Mouse (Mus musculus) stomach, embryonic 16.5 days (tissue): ENCODE results near the gene Csdc2. TPM values are rescaled to one million over a fixed set of nuclear protein-coding genes. Genes with fewer than 3 reads are reported as not detected.

ENCODE experiments used
- ATAC-seq: fragments of 200-750 bp; cut with Nextera tagmentation; 2 replicates; pipeline ENCODE4 v1.8.0; 2017; ENCODE audit warnings: moderate number of reproducible peaks, moderate TSS enrichment; ENCODE audit not compliant: insufficient read depth, low FRiP score
- H3K27ac ChIP-seq: fragments of 300-500 bp; sonication (generic); 2 replicates; pipeline ENCODE4 v1.5.1; 2014; ENCODE audit warnings: low read length
- H3K27me3 ChIP-seq: fragments of 300-500 bp; sonication (generic); 2 replicates; pipeline ENCODE4 v1.6.1; 2014; ENCODE audit warnings: low read length, control low read depth, mixed read lengths; ENCODE audit not compliant: control insufficient read depth, insufficient read depth
- H3K36me3 ChIP-seq: fragments of 300-500 bp; sonication (generic); 2 replicates; pipeline ENCODE4 v1.6.1; 2014; ENCODE audit warnings: low read length; ENCODE audit not compliant: control insufficient read depth, insufficient read depth
- H3K4me1 ChIP-seq: fragments of 300-500 bp; sonication (generic); 2 replicates; pipeline ENCODE4 v1.6.1; 2014; ENCODE audit warnings: low read length, control low read depth, mixed read lengths; ENCODE audit not compliant: control insufficient read depth, insufficient read depth
- H3K4me2 ChIP-seq: fragments of 300-500 bp; sonication (generic); 2 replicates; pipeline ENCODE4 v1.6.1; 2014; ENCODE audit warnings: low read depth, low read length, mixed read lengths
- H3K4me3 ChIP-seq: fragments of 300-500 bp; sonication (generic); replicated peaks from 2 replicates; pipeline ENCODE4 v1.5.1; 2014; ENCODE audit warnings: mild to moderate bottlenecking, low read length
- H3K9ac ChIP-seq: fragments of 300-500 bp; sonication (generic); 2 replicates; pipeline ENCODE4 v1.6.1; 2014; ENCODE audit warnings: low read length
- H3K9me3 ChIP-seq: fragments of 300-500 bp; sonication (generic); replicated peaks from 2 replicates; pipeline ENCODE4 v1.6.1; 2016; ENCODE audit warnings: low read length, control low read depth; ENCODE audit not compliant: control insufficient read depth
- WGBS: fragments of 180-500 bp; shearing (Covaris S2); extraction: QIAGEN DNeasy Blood & Tissue Kit; methylation state at CpG from one replicate; pipeline ENCODE4 v1.1.7; 2014; 5-methylcytosine and 5-hydroxymethylcytosine counted together
- polyA plus RNA-seq: library from polyadenylated mRNA; unstranded; fragments of >200 nt; fragmentation: Nextera tagmentation; extraction: Ambion mirVana; gene quantifications from 2 replicates; pipeline ENCODE4 v1.2.1, GENCODE M21; 2015

Csdc2 gene
- polyA plus RNA-seq: 17.1 and 18.2 TPM in 2 replicates

DNA sequence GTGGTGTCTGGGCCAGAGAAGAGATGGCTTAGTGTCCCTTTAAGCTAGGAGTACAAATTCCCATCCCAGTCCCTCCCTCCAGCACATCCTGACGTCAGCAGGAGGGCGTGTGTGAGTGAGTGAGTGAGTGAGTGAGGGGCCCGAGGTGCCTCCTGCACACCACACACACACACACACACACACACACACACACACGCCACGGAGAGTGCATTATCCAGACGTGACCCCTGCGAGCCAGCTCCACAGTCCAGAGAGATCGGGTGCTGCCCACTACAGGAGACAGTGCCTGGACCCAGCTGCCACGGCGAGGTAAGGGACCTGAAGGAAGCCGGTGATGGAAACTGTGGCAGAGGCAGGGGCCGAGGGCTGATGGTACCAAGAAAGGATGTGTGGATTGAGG is at the start of gene Csdc2:
Csdc2 (plus strand) TSS at position 81 of the 400 bp plus-strand sequence.
- Histone ChIP-seq H3K36me3 (no peaks in the 10 kb centered on the region), H3K27me3 (peaks cover 4% of the 10 kb centered on the region; the same call in 1 of the 2 replicates), H3K4me1 (peaks cover 28% of the 10 kb centered on the region), H3K9ac (peak within 1 kb of the TSS; percentile 63), H3K4me2 (peak within 1 kb of the TSS; percentile 53), H3K4me3 (peak within 1 kb of the TSS; percentile 55), H3K9me3 (no peaks in the 10 kb centered on the region), H3K27ac (peak within 1 kb of the TSS; percentile 78)
- 2% methylated on average over 12 of the region's 12 CpGs for WGBS
- ATAC-seq: peak; percentile 68

DNA sequence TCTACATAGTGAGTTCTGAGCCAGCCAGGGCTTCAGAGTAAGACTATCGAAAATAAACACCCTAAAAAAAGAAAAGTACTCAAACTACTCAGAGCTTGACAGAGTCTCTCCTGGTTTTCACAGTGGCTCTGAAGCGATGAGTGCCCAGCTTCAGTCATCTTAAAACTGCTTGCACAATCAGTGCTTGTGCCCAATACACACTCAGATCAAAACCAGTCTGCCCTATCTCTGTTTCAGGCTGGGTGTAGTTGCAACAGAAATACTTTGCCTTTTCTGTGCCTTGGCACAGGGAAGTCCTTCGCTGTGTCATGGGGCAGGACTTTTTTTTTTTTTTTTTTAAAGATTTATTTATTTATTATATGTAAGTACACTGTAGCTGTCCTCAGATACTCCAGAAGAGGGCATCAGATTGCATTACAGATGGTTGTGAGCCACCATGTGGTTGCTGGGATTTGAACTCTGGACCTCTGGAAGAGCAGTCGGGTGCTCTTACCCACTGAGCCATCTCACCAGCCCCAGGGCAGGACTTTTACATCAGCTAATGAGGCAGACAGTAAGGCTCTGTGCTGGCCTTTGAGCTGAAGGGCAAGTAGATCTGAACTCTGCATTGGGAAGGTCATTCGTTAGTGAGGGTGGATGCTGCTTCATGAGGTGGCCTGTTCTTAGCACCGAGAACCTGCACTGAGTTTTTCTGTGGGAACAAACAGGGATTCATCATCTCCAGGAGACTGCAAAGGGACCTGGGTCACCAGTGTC is 49.6 kb upstream of the Csdc2 start:
- no peak overlapping the region for H3K4me3 ChIP-seq
- H3K4me1 ChIP-seq: no peaks in the 10 kb centered on the region
- H3K9me3 ChIP-seq: no peaks in the 10 kb centered on the region
- no peaks in the 10 kb centered on the region for H3K27me3 ChIP-seq
- no peak for ATAC-seq
- 89% methylated on average over 6 of the region's 6 CpGs for WGBS
- H3K27ac ChIP-seq: no peak overlapping the region
- H3K9ac ChIP-seq: no peak overlapping the region
- peaks cover 13% of the 10 kb centered on the region; the same call in 1 of the 2 replicates for H3K36me3 ChIP-seq
- no peak overlapping the region for H3K4me2 ChIP-seq

DNA sequence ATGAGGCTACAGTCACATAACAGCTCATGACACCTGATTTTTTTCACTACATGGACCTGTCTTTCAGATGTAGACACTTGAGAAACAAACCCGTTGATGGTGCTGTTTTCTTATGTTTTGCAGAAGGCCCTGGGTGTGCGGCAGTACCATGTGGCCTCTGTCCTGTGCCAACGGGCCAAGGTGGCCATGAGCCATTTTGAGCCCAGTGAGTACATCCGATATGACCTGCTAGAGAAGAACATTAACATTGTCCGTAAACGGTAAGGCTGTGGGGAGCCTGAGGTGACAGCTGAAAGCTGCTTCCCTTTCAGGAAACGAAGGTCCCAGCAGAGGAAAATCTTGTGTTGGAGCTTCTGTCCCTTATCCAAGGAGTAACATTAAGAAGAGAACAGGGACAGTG is 47.4 kb upstream of the Csdc2 start:
- no peaks in the 10 kb centered on the region for H3K4me1 ChIP-seq
- H3K27me3 ChIP-seq: no peaks in the 10 kb centered on the region
- no peak overlapping the region for H3K4me3 ChIP-seq
- no peak overlapping the region for H3K9ac ChIP-seq
- WGBS: 93% methylated on average over 7 of the region's 7 CpGs
- no peak for ATAC-seq
- H3K36me3 ChIP-seq: peaks cover 16% of the 10 kb centered on the region; the same call in 1 of the 2 replicates
- no peak overlapping the region for H3K4me2 ChIP-seq
- no peak overlapping the region for H3K27ac ChIP-seq
- H3K9me3 ChIP-seq: no peaks in the 10 kb centered on the region

DNA sequence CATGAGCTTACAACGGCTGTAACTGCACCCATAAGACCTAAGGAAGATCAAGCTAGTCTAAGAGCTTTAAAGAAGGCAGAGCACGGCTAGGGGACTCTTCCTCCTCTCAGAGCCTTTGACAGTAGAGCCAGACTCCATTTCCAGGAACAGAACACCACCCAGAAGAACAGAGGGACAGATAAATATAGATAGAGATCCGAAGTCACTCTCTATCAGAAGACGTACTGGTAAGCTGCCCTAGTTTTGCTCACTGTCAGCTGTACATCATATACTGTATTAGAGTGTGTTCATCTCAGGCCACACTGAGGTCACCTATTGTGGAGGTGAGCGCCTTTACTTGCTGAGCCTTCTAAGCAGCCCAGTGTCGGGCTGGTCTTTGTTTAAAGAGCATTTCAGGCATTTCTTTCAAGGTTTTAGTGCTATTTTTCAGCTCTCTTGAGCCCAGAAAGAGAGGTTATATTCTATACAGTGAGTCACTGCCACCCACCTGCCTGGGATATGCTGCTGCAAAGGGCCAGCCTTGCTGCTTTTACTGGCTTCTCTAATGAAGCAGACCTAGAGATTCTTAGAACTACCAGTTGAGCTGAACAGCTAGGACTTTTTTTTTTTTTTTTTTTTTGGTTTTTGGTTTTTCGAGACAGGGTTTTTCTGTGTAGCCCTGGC is 45.3 kb upstream of the Csdc2 start:
- Histone ChIP-seq H3K27ac (no peak overlapping the region), H3K4me3 (no peak overlapping the region), H3K27me3 (no peaks in the 10 kb centered on the region), H3K4me2 (no peak overlapping the region), H3K9ac (no peak overlapping the region), H3K36me3 (peaks cover 22% of the 10 kb centered on the region), H3K9me3 (no peaks in the 10 kb centered on the region), H3K4me1 (no peaks in the 10 kb centered on the region)
- WGBS: 80% methylated on average over 7 of the region's 7 CpGs
- ATAC-seq: no peak

DNA sequence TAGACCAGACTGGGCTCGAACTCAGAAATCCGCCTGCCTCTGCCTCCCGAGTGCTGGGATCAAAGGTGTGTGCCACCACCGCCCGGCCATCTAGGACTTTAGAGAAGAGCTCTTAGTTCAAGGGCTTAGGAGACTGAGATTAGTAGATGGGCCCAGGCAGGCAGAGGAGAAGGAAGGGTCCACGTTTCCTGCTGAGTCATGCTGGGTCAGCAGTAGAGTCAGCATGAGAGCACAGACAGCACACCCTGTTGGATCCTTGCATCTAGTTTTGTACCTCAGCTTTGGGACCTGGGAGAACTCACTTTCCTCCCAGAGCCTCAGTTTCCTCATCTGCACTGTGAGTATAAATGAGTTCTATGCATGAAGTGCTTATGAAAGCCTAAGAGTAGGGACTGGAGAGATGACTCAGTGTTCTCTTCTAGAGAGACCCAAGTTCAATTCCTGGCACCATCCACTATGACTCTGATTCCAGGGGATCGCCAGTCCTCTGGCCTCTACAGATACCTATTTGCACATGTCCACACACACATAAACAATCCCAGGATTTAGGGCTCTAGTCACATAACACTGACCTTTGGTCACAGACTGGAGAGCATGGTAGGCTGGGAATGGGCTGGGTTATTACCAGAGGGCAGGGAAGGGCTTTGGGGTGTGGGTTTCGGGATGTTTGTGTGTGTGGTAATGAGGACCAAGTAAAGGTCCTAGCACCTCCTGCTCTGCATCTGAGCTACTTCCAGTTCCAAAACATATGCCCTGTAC is 44.6 kb upstream of the Csdc2 start:
- Histone ChIP-seq H3K4me3 (no peak overlapping the region), H3K9me3 (no peaks in the 10 kb centered on the region), H3K36me3 (peaks cover 22% of the 10 kb centered on the region), H3K9ac (no peak overlapping the region), H3K27ac (no peak overlapping the region), H3K4me2 (no peak overlapping the region), H3K27me3 (no peaks in the 10 kb centered on the region), H3K4me1 (no peaks in the 10 kb centered on the region)
- whole genome bisulfite sequencing: 90% methylated on average over 8 of the region's 8 CpGs
- no peak for ATAC-seq

DNA sequence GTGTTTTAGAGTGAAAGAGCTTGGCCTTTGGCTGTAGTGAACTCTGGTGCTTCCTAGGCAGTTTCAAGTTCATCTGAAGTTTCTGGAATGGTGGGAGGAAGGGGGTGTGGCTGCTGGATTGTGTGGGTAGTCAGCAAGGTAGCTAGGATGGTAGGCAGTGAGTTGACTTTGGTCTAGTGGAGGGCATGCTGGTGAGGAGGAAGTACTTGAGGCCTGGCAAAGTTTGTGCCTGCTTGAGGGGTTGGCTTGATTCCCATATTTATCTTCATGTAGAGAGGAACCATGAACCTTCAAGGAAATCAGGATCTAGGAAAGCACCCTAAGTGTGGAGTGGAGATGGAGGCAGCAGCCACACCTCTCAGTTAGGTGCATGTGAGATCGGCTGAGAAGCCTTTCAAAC is 42.6 kb upstream of the Csdc2 start:
- Histone ChIP-seq H3K36me3 (peaks cover 22% of the 10 kb centered on the region), H3K4me1 (no peaks in the 10 kb centered on the region), H3K4me2 (no peak overlapping the region), H3K9ac (no peak overlapping the region), H3K27ac (no peak overlapping the region), H3K9me3 (no peaks in the 10 kb centered on the region), H3K27me3 (no peaks in the 10 kb centered on the region), H3K4me3 (no peak overlapping the region)
- 75% methylated on average over 1 of the region's 1 CpGs for WGBS
- ATAC-seq: no peak

DNA sequence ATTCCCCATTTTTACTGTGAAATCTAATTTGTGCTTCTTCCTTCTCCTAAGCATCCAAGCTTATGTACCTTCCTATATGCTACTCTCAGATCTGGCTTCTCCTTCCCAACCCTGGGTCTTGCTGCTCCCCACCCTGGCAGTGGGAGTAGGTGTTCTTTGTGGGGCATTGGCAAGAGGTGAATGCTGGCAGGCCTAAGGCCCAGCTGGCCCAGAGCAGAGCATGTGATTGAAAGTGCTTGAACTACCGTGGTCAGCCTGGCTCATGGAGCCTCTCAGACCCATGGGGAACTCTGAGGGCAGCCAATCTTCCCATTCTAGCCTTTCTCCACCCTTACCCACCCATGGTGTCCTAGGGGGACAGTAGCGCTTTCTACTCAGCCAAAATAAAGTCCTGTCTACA is 40.2 kb upstream of the Csdc2 start:
- no peak overlapping the region for H3K4me3 ChIP-seq
- ATAC-seq: no peak
- 92% methylated on average over 2 of the region's 2 CpGs for WGBS
- H3K9me3 ChIP-seq: no peaks in the 10 kb centered on the region
- no peak overlapping the region for H3K4me2 ChIP-seq
- H3K36me3 ChIP-seq: peaks cover 19% of the 10 kb centered on the region
- H3K9ac ChIP-seq: no peak overlapping the region
- no peak overlapping the region for H3K27ac ChIP-seq
- no peaks in the 10 kb centered on the region for H3K4me1 ChIP-seq
- no peaks in the 10 kb centered on the region for H3K27me3 ChIP-seq

DNA sequence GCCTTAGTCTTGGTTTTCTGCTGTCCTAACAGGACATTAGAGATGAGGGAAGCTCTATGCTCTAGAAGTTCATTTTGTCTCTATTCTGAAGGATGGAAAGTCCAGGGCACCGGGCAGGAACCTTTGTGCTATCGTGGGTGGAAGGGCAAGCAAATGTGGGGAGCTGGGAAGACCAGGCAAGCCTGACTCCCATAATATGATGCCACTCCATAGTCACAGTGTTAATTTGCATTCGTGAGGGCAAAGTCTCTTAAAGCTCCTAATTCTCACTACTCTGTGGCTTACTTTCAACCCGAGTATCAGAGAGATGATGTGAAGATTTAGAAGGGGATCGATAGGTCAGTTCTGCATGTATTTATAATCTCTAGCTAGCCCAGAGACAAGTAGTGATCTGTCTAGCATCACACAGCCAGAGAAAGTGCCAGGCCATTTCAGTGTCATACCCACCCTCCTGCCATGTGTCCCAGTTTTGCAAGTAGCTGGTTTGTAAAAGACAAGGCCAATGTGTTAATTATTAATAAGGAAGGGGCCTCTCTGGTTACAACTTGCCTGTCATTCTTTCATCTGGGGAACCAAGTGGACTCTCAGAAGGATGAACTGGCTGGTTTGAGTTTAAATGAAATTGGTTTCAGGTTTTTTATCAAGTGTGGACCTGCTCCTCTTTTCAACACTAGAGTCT is 38.8 kb upstream of the Csdc2 start:
- Histone ChIP-seq H3K9me3 (no peaks in the 10 kb centered on the region), H3K9ac (no peak overlapping the region), H3K4me1 (no peaks in the 10 kb centered on the region), H3K27ac (no peak overlapping the region), H3K4me2 (no peak overlapping the region), H3K36me3 (peaks cover 19% of the 10 kb centered on the region), H3K4me3 (no peak overlapping the region), H3K27me3 (no peaks in the 10 kb centered on the region)
- 81% methylated on average over 5 of the region's 5 CpGs for WGBS
- peak; percentile 33; the same call in 1 of the 2 replicates for ATAC-seq
